Mouse (Mus musculus): ENCODE data around the gene Pisd.

Gene Pisd

DNA sequence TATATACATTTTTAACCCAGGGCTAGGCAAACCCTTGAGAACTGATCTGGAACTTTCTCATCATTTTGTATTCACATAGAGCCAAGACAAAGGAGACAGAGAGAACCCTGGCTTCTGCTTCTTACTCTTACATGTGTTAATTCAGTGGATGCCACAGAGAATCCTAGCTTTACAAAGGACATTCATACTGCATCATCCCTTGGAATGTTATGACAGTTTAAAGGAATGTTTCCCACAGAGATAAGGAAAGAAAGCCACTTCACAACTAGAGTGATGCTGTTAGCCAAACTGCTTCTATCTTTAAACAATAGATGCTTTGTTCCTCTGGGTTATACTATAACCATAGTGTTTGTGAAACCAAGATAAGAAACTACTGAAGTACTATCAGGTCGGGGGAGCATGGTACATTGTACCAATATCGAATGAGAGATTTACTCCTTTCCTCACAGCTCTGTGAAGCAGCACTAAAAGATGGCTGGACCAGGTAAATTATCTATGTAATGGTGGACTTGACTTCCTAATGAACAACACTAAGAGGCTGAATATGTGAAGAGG lies 79.1 kb downstream of the Pisd start:
- no peak for DNase-seq

DNA sequence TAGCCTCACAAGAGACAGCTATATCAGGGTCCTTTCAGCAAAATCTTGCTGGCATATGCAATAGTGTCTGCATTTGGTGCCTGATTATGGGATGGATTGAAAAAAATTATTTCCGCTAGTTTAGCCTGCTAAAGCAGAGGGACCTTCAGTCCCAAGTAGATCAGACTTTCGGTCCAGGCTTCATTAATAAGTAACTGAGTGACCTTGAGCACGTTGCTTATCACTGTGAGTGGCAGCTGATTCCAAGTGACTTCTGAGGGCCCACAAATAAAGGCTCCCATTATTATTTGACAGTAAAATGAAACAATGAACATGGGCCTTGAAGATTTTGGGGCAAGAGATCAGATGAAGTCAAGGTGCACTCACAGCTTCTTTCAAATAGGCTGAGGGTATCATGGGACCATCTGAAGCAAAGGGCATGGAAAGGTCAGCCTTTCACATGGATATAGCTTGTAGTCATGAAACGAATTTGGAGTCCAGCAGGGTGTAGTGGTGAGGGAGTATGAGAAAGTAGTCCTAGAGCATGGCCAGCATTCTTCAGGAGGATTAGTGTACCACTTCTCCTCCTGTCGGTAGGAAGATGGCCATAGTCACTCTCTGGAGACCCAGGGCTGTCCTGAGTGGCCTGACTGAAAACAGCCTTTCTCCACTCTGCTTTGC lies 88.1 kb downstream of the Pisd start:
- DNase-seq, result no peak

DNA sequence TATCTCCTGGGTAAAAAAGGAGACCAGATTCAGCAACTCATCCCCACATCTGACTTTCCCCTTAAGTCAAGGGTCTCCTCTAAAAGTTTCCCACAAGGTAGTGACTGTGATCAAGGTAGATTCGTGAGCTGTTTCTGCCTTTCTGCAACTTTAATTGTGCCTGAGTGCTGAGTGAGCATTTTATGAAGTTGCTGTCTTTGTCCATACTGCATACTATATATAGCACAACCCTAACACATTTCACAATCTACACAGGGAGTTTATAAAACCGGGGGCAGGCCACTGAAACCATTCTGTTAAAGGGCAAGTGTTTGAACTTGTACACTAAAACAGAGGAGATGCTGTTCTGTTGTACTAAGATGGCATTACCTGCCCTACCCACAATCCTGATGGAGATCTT lies 92.0 kb downstream of the Pisd start:
- DNase-seq, result no peak
